Comparison of ENCODE assay signal across 22 mouse cellular contexts in the genomic region with DNA sequence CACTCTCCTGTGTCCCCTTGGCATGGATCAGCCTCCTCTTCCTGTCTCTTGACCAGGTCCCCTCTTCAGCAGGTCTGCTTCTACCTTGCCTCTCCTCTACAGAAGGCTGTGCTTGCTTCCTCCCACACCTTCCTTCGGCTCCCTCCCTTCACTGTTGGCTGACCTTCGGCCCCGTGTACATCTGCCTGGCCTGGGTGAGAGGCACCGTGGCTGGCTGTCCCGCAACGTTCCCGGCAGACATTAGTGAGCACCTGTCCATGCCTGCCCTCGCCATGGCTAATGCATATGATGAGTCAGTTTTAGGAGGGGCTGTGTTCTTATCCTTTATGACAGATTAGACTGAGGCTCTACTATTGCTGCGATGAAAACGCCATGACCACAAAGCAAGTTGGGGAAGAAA. TPM values are rescaled to one million over a fixed set of nuclear protein-coding genes. Genes with fewer than 3 reads are reported as not detected.
A peak's percentile ranks its signal among the peaks of the same experiment; 100 is the strongest.
DNase-seq lines count a peak whose midpoint lies in the region; ATAC-seq lines count a peak whose summit lies in the region.
"Had no signal": no experiment of that assay in that cellular context is flagged by ENCODE, and none has a peak within 500 bp of the region (broad histone marks: within the 10 kb centered on the region; RNA-seq: fewer than 3 reads in every experiment).

No protein-coding gene starts in this region.

- H3K36me3 ChIP-seq in megakaryocyte, embryonic 14.5 days (replicated peaks; ENCODE audit: low read length) = no peaks in the 10 kb centered on the region
- no peaks in the 10 kb centered on the region for H3K36me3 ChIP-seq in intestine, embryonic 16.5 days (ENCODE audit: control insufficient read depth, insufficient read depth, low read length)
- no peaks in the 10 kb centered on the region for H3K36me3 ChIP-seq in heart, embryonic 10.5 days
- H3K36me3 ChIP-seq: embryonic facial prominence, embryonic 13.5 days; embryonic facial prominence, embryonic 15.5 days; forebrain, embryonic 10.5 days; forebrain, embryonic 12.5 days had no signal

- peaks cover 35% of the 10 kb centered on the region for H3K4me1 ChIP-seq in megakaryocyte, embryonic 14.5 days
- peaks cover 2% of the 10 kb centered on the region; the same call in 1 of the 2 replicates for H3K4me1 ChIP-seq in intestine, embryonic 16.5 days (ENCODE audit: control insufficient read depth, insufficient read depth, low read length)
- H3K4me1 ChIP-seq in heart, embryonic 10.5 days = peaks cover 15% of the 10 kb centered on the region; the same call in 1 of the 2 replicates

- peak overlapping the region; percentile 0 for H3K4me3 ChIP-seq in megakaryocyte, embryonic 14.5 days (replicated peaks)
- H3K4me3 ChIP-seq in intestine, embryonic 16.5 days (ENCODE audit: low read length) = no peak overlapping the region
- H3K4me3 ChIP-seq in heart, embryonic 10.5 days = no peak overlapping the region
- H3K4me3 ChIP-seq: embryonic facial prominence, embryonic 13.5 days; embryonic facial prominence, embryonic 15.5 days; erythroblast, embryonic 14.5 days; forebrain, embryonic 10.5 days; forebrain, embryonic 12.5 days had no signal

- H3K9ac ChIP-seq in intestine, embryonic 16.5 days (ENCODE audit: low read depth, low read length) = peak overlapping the region; percentile 24; the same call in 1 of the 2 replicates
- H3K9ac ChIP-seq: embryonic facial prominence, embryonic 13.5 days; embryonic facial prominence, embryonic 15.5 days; forebrain, embryonic 12.5 days had no signal

- H3K27ac ChIP-seq in intestine, embryonic 16.5 days (ENCODE audit: low read length) = no peak overlapping the region
- no peak overlapping the region for H3K27ac ChIP-seq in heart, embryonic 10.5 days
- H3K27ac ChIP-seq: embryonic facial prominence, embryonic 13.5 days; embryonic facial prominence, embryonic 15.5 days; forebrain, embryonic 10.5 days; forebrain, embryonic 12.5 days had no signal

- ATAC-seq in megakaryocyte, adult 5-6 weeks (ENCODE audit: poor library complexity, severe bottlenecking) = no peak
- ATAC-seq in intestine, embryonic 16.5 days = peak; percentile 72
- ATAC-seq: forebrain, embryonic 14.5 days; forebrain, embryonic 16.5 days had no signal

- H3K9me3 ChIP-seq in megakaryocyte, embryonic 14.5 days = peaks cover 26% of the 10 kb centered on the region
- no peaks in the 10 kb centered on the region; the same call in 1 of the 2 replicates for H3K9me3 ChIP-seq in intestine, embryonic 16.5 days (ENCODE audit: control insufficient read depth, low read length)
- 0 out of 2 replicates have a peak, but pooled peaks cover 3% of the 10 kb centered on the region for H3K9me3 ChIP-seq in heart, embryonic 10.5 days
- H3K9me3 ChIP-seq: embryonic facial prominence, embryonic 13.5 days; embryonic facial prominence, embryonic 15.5 days; forebrain, embryonic 10.5 days; forebrain, embryonic 12.5 days had no signal

- intact Hi-C loops in gastrocnemius, postnatal 14 days (cut with DNase I; ENCODE audit: low total_unique reads) = no loop called here

- no peak for DNase-seq in gastrocnemius, postnatal 14 days
- DNase-seq in heart, embryonic 10.5 days (ENCODE audit: low spot score) = no peak
- DNase-seq: adrenal gland, adult 2 months; adrenal gland, postnatal 10 days; adrenal gland, postnatal 25 days; cerebellum, adult 11 months; cerebellum, adult 18-20 months; cerebellum, adult 8-10 months; cerebellum, adult 9-11 months; cerebellum, postnatal 14 days; cerebellum, postnatal 36 days; embryo, embryonic 11 days had no signal

- H3K27me3 ChIP-seq in megakaryocyte, embryonic 14.5 days (replicated peaks) = peaks cover 63% of the 10 kb centered on the region
- H3K27me3 ChIP-seq in intestine, embryonic 16.5 days (replicated peaks; ENCODE audit: control insufficient read depth, insufficient read depth, low read length) = 0 out of 2 replicates have a peak, but pooled peaks cover 4% of the 10 kb centered on the region
- H3K27me3 ChIP-seq in heart, embryonic 10.5 days (ENCODE audit: insufficient read depth, poor library complexity, severe bottlenecking) = peaks cover 52% of the 10 kb centered on the region

- WGBS in intestine, embryonic 16.5 days = 60% methylated on average over 10 of the region's 10 CpGs
- 83% methylated on average over 10 of the region's 10 CpGs for WGBS in heart, embryonic 10.5 days

- no peak overlapping the region for H3K4me2 ChIP-seq in intestine, embryonic 16.5 days (ENCODE audit: low read depth, low read length)
- H3K4me2 ChIP-seq: embryonic facial prominence, embryonic 13.5 days; embryonic facial prominence, embryonic 15.5 days; forebrain, embryonic 12.5 days had no signal

RNA-seq across cellular contexts. Expression of a gene that starts 17.6 kb away (rescaled TPM):
- 1.4 and 1.7 TPM in 2 replicates for polyA plus RNA-seq in megakaryocyte, embryonic 14.5 days (2012; ENCODE audit: insufficient read depth, low replicate concordance)
- total RNA-seq in megakaryocyte, adult 5-6 weeks (2015) = 0.13 and 0.25 TPM in 2 replicates
- total RNA-seq in megakaryocyte, adult 5-6 weeks (2017) = 0.12 and 0.59 TPM in 2 replicates
- 1.0 and 1.3 TPM in 2 replicates for polyA plus RNA-seq in intestine, embryonic 16.5 days (2015; fragmentation: Nextera tagmentation; extraction: Ambion mirVana)
- total RNA-seq in gastrocnemius, postnatal 14 days (2021) = not detected
- 0.60 and 0.64 TPM in 2 replicates for polyA plus RNA-seq in heart, embryonic 10.5 days (2016; fragmentation: Nextera tagmentation; extraction: Ambion mirVana)

RNA-seq across cellular contexts. Expression of a gene that starts 17.7 kb away (rescaled TPM):
- 11.4 and 15.9 TPM in 2 replicates for polyA plus RNA-seq in megakaryocyte, embryonic 14.5 days (2012; ENCODE audit: insufficient read depth, low replicate concordance)
- 1.5 and 2.4 TPM in 2 replicates for total RNA-seq in megakaryocyte, adult 5-6 weeks (2015)
- 1.2 and 1.3 TPM in 2 replicates for total RNA-seq in megakaryocyte, adult 5-6 weeks (2017)
- 0.50 and 0.54 TPM in 2 replicates for polyA plus RNA-seq in intestine, embryonic 16.5 days (2015; fragmentation: Nextera tagmentation; extraction: Ambion mirVana)
- not detected for total RNA-seq in gastrocnemius, postnatal 14 days (2021)
- 0.65 and 0.89 TPM in 2 replicates for polyA plus RNA-seq in heart, embryonic 10.5 days (2016; fragmentation: Nextera tagmentation; extraction: Ambion mirVana)

RNA-seq across cellular contexts. Expression of a gene that starts 36.7 kb away (rescaled TPM):
- 151 and 161 TPM in 2 replicates for polyA plus RNA-seq in megakaryocyte, embryonic 14.5 days (2012; ENCODE audit: insufficient read depth, low replicate concordance)
- total RNA-seq in megakaryocyte, adult 5-6 weeks (2015) = 137 and 143 TPM in 2 replicates
- 100 and 102 TPM in 2 replicates for total RNA-seq in megakaryocyte, adult 5-6 weeks (2017)
- polyA plus RNA-seq in intestine, embryonic 16.5 days (2015; fragmentation: Nextera tagmentation; extraction: Ambion mirVana) = 415 and 427 TPM in 2 replicates
- 10 to 100 TPM; 51.0 to 59.3 TPM for total RNA-seq in gastrocnemius, postnatal 14 days (2021)
- polyA plus RNA-seq in heart, embryonic 10.5 days (2016; fragmentation: Nextera tagmentation; extraction: Ambion mirVana) = 340 and 349 TPM in 2 replicates

RNA-seq across cellular contexts. Expression of a gene that starts 51.8 kb away (rescaled TPM):
- 14.0 and 53.0 TPM in 2 replicates for polyA plus RNA-seq in megakaryocyte, embryonic 14.5 days (2012; ENCODE audit: insufficient read depth, low replicate concordance)
- total RNA-seq in megakaryocyte, adult 5-6 weeks (2015) = 89.1 and 105 TPM in 2 replicates
- 165 and 173 TPM in 2 replicates for total RNA-seq in megakaryocyte, adult 5-6 weeks (2017)
- 108 and 113 TPM in 2 replicates for polyA plus RNA-seq in intestine, embryonic 16.5 days (2015; fragmentation: Nextera tagmentation; extraction: Ambion mirVana)
- 10 to 100 TPM; 49.4 to 49.6 TPM for total RNA-seq in gastrocnemius, postnatal 14 days (2021)
- polyA plus RNA-seq in heart, embryonic 10.5 days (2016; fragmentation: Nextera tagmentation; extraction: Ambion mirVana) = 90.6 and 104 TPM in 2 replicates

RNA-seq across cellular contexts. Expression of a gene that starts 58.2 kb away (rescaled TPM):
- polyA plus RNA-seq in megakaryocyte, embryonic 14.5 days (2012; ENCODE audit: insufficient read depth, low replicate concordance) = 11.2 and 33.2 TPM in 2 replicates
- 26.9 and 31.8 TPM in 2 replicates for total RNA-seq in megakaryocyte, adult 5-6 weeks (2015)
- 29.8 and 32.2 TPM in 2 replicates for total RNA-seq in megakaryocyte, adult 5-6 weeks (2017)
- 30.7 and 38.9 TPM in 2 replicates for polyA plus RNA-seq in intestine, embryonic 16.5 days (2015; fragmentation: Nextera tagmentation; extraction: Ambion mirVana)
- total RNA-seq in gastrocnemius, postnatal 14 days (2021) = 100 to 1,000 TPM; 259 to 277 TPM
- 27.8 and 42.2 TPM in 2 replicates for polyA plus RNA-seq in heart, embryonic 10.5 days (2016; fragmentation: Nextera tagmentation; extraction: Ambion mirVana)
